Mouse (Mus musculus) embryonic fibroblast, embryonic 13.5 days (primary cell): Measurements from ENCODE around the gene Got2.

Experiments
- CTCF ChIP-seq: IDR thresholded peaks from 2 replicates; pipeline ENCODE4 v1.5.1; 2011; ENCODE audit warnings: mild to moderate bottlenecking, control low read depth, low read length, moderate library complexity, borderline replicate concordance; ENCODE audit not compliant: insufficient read depth
- POLR2A ChIP-seq: IDR thresholded peaks from 2 replicates; pipeline ENCODE4 v1.6.1; 2011; ENCODE audit warnings: low read depth, mild to moderate bottlenecking, control low read depth, low read length, moderate library complexity

DNA sequence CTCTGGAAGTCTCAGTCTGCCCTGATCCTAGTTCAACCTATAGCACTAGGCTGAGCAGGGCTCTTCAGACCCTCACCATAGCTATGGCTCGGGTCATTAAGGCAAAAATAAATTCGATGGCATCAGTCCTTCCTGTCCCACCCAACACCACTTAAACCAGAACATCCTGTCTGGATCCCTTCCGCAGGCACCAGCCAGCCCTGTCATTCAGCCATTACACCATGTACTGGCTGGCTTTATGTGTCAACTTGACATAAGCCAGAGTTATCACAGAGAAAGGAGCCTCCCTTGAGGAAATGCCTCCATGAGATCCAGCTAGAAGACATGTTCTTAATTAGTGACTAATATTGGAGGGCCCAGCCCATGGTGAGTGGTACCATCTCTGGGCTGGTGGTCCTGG is 65.6 kb downstream of the Got2 start:
- TF ChIP-seq CTCF = no peak
- TF ChIP-seq POLR2A = no peak
